Mouse (Mus musculus) heart, adult 2 months (tissue): Measurements from ENCODE around the gene Qtrt2.

Experiments
- CTCF ChIP-seq: fragments of 200-600 bp; IDR thresholded peaks from 2 replicates; pipeline ENCODE4 v1.8.1; 2022; ENCODE audit warnings: antibody characterized with exemption, mild to moderate bottlenecking, moderate library complexity
- EP300 ChIP-seq: fragments of 200-500 bp; IDR thresholded peaks from 2 replicates; pipeline ENCODE4 v1.6.1; 2011; ENCODE audit warnings: low read depth, low read length, control low read depth; ENCODE audit not compliant: insufficient read depth

DNA sequence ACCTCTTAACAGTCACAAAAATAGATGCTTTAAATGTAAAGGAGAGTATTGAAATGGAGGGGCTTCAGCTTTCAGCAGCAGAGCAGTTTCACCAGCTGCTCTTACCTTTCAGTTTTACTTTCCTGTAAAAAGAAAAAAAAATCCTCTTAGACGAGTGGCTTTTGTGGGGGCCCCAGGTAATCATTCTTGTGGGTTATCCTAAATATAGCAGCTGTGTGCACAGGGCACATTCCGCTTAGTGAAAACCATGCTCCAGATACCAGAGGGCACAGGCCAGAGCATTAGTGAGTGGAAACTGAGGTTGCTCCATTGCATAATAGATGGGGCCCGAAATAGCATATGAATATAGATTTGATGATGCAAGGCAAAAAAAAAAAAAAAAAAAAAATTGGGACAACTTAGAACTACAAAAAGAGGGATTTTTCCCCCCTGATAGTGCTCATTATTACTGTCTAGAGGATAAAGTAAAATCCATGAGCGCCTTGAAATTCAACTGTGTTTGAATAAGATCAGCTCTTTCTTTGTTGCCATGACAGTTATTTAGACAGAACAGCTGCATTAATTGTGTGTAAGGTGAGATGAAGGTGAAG, 35.8 kb downstream of the Qtrt2 start:
- no peak for TF ChIP-seq CTCF
- TF ChIP-seq EP300, result no peak
